Mouse (Mus musculus): ENCODE data around the gene Tmem108. TPM values are rescaled to one million over a fixed set of nuclear protein-coding genes. Genes with fewer than 3 reads are reported as not detected.

Gene Tmem108
- polyA plus RNA-seq, 1 experiment from 2014 or later: not detected

DNA sequence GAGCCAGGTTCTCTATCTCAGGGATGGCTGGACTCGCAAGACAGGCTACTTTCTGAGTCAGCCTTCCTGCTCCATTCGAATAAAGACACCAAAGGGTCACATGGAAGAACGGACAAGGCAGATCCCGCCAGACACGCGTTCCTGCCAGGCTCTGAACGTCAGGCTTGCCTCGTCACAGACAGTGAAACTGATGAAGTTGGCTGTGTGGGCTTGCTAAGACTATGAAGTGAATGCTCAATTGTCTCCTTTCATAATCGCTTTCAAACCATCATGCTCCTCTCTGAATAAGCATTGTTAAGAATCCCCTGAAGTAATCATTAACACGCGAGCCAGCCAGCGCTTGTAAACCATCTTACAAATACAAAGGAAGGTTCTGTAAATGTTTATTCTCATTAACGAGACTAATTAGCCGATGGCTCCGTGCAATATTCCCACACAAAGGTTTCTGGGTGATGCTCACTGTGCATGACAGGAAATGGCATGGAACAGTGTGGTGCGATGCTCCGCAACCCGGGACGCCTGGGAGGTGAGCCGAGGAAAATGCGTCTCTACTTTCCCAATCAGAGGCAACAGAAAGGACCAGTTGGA, 210.9 kb downstream of the Tmem108 start:
- POLR2A ChIA-PET: no interaction called here
- ATAC-seq: peak; percentile 71
- in situ Hi-C loops (cut with MboI; ENCODE audit: low pct_unique_long_range_greater_than_20kb): no loop called here
- TF ChIP-seq CTCF (IDR thresholded peaks at IDR 0.05): no peak
- CTCF ChIA-PET: interaction anchor here (1.7 kb wide), 2 partner anchors 10 to 14 kb away, joined by 4 to 5 read pairs; no protein-coding TSS in a partner anchor
- peak; percentile 68 for DNase-seq (ENCODE audit: low read depth, low spot score)
- H3K27me3 ChIP-seq: peaks cover 16% of the 10 kb centered on the region

DNA sequence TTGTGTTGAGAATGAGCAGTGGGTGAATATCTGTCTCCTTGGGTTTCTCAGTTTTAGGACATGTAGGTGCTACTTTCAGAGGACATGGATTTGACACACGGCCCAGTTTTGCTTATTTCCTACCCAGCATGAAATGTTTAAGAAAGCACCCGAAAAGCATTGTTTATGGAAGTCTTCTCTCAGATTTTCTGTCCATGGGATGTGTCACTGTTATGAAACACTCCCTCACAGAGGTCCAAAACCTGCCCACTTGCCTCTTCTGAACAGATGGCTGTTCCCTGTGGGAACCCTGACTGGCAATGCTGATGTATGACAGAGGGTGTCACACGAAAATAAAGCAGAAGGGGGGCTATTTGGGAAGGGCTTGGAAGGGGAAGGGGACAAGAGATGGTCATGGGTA, 212.5 kb downstream of the Tmem108 start:
- no peak for ATAC-seq
- in situ Hi-C loops (cut with MboI; ENCODE audit: low pct_unique_long_range_greater_than_20kb): no loop called here
- TF ChIP-seq CTCF (IDR thresholded peaks at IDR 0.05): no peak
- no peak for DNase-seq (ENCODE audit: low read depth, low spot score)
- POLR2A ChIA-PET: no interaction called here
- peaks cover 13% of the 10 kb centered on the region for H3K27me3 ChIP-seq
- CTCF ChIA-PET: no interaction called here

DNA sequence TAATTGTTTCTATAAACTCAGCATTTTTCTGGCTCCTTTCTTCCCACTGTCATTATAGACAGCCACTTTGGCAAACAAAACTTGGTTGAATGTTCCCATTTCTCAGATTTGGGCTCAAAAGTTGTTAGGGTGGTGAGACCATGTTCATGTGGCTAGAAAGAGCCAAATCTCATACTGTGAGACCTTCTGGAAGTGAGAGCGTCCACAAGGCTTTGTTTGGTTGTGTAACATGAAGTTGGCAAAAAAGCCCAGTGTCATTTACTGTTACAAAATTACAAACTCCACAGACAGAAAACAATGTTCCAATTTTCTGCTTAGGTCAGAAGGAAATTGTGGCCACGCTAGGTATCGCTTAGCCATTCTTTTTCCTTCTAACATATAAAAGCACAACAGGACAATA, 213.0 kb downstream of the Tmem108 start:
- H3K27me3 ChIP-seq: peaks cover 13% of the 10 kb centered on the region
- in situ Hi-C loops (cut with MboI; ENCODE audit: low pct_unique_long_range_greater_than_20kb): no loop called here
- no peak for DNase-seq (ENCODE audit: low read depth, low spot score)
- ChIA-PET CTCF (no interaction called here), POLR2A (no interaction called here)
- ATAC-seq: no peak
- TF ChIP-seq CTCF (IDR thresholded peaks at IDR 0.05): no peak

DNA sequence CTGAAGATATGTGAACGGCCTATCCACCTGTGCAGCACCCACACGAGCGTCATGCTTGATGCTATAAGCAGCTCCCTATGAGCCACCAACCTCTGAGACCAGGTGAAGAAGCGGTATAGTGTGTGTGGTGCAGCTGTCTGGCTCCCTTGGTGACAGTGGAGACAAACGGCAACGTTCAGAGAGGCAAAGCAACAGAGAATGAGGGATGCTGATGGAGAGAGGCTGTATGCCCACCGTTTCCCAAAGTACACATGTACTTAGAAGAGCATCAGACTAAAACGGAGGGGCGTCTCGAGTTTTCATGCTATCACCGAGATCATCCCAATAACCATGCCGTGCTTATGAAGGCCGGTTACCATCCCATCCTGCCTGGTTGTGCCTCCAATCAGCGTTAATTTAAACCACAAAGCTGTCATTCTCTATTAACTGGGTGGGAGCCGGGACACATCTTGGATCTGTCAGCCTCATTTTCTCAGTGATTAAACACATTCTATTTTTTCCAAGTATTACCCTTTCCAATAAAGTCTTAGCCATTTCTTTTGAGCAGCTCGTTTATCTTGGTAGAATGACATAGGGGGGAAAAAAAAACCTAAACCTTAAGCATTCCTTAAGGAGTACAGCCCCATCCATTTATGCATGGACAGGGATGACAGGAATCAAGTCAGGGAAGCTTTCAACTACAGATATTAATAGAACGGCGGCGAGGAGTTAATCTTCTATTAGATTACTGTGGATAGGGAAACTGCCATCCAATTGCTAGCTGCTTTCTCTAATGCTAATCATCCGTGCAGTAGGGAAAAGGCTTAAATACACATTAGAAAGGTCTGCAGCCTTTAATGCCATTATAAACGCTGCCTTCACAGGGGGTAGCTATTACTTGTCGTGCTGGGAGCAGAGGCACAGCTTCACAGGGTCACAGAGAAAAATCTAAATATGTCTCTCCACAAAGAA, 214.7 kb downstream of the Tmem108 start:
- ChIA-PET CTCF (interaction anchor here (1.0 kb wide), 1 partner anchor 56 kb away, joined by 3 read pairs; no protein-coding TSS in a partner anchor), POLR2A (no interaction called here)
- H3K27me3 ChIP-seq: peaks cover 13% of the 10 kb centered on the region
- TF ChIP-seq CTCF (IDR thresholded peaks at IDR 0.05): no peak
- DNase-seq (ENCODE audit: low read depth, low spot score): no peak
- no peak for ATAC-seq
- in situ Hi-C loops (cut with MboI; ENCODE audit: low pct_unique_long_range_greater_than_20kb): no loop called here

DNA sequence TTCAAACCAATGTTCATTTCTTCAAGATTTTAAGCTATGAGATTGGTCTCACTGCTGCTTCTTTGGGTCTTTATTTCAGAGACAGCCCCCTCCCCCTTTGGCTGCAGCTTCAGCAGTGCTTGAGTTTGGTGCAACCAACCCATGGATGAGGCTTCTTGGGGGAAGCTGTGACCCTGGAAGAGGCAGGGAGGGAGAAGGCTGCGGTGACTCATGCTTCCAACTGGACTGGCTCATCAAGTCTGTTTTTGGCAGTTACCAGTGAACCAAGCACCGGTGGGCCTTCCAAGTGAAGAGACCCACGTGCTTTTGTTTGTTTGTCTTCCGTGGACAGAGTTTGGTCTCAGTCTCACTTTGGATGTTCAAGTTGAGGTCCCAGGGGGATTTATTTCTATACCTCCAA, 215.9 kb downstream of the Tmem108 start:
- CTCF ChIA-PET: no interaction called here
- in situ Hi-C loops (cut with MboI; ENCODE audit: low pct_unique_long_range_greater_than_20kb): no loop called here
- no peak for DNase-seq (ENCODE audit: low read depth, low spot score)
- POLR2A ChIA-PET: interaction anchor here (0.6 kb wide), 1 partner anchor 455 kb away, joined by 3 read pairs; no protein-coding TSS in a partner anchor
- no peak for ATAC-seq
- H3K27me3 ChIP-seq: peaks cover 13% of the 10 kb centered on the region
- TF ChIP-seq CTCF (IDR thresholded peaks at IDR 0.05): no peak

DNA sequence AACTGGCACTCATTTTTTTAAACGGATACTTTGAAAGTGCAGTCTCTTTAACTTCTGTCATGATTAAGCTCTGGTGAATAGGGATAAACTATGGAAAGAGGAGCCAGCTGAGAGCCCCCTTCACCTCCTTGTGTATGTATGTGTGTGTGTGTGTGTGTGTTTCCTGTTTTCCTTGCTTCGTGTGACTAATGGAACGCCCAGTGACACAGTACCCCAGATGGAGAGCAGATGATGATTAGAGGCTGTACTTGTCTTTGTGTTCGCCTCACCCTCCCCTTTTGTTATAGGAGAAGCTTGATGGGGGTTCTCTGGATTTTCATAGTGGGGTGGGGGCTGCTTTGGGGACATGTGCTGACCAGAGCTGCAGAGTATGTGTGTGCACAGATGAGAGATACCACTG, 216.4 kb downstream of the Tmem108 start:
- POLR2A ChIA-PET: interaction anchor here (0.6 kb wide), 1 partner anchor 456 kb away, joined by 3 read pairs; no protein-coding TSS in a partner anchor
- DNase-seq (ENCODE audit: low read depth, low spot score) (no peak), ATAC-seq (no peak)
- peaks cover 13% of the 10 kb centered on the region for H3K27me3 ChIP-seq
- TF ChIP-seq CTCF (IDR thresholded peaks at IDR 0.05): no peak
- in situ Hi-C loops (cut with MboI; ENCODE audit: low pct_unique_long_range_greater_than_20kb): no loop called here
- CTCF ChIA-PET: no interaction called here

DNA sequence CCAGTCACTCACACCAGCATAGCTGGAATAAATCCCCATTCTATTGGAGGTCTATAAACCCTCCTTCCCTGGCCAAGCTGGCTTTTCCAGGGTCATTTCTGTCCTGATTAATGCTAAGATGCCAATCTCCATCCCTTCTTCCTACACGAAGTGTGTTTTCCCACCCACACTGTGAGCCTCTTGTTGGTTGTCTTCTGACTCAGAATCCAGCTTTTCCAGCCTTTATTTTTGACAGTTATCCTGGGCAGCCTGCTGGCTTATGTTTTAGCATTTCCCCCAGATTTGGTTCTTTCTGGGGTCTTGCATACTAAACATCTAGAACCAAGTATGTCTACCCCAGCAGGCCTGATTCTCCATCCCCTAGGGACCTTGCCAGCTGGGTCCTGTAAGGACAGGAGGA, 217.0 kb downstream of the Tmem108 start:
- POLR2A ChIA-PET: no interaction called here
- peaks cover 13% of the 10 kb centered on the region for H3K27me3 ChIP-seq
- no peak for ATAC-seq
- CTCF ChIA-PET: no interaction called here
- in situ Hi-C loops (cut with MboI; ENCODE audit: low pct_unique_long_range_greater_than_20kb): no loop called here
- TF ChIP-seq CTCF (IDR thresholded peaks at IDR 0.05): no peak
- no peak for DNase-seq (ENCODE audit: low read depth, low spot score)

DNA sequence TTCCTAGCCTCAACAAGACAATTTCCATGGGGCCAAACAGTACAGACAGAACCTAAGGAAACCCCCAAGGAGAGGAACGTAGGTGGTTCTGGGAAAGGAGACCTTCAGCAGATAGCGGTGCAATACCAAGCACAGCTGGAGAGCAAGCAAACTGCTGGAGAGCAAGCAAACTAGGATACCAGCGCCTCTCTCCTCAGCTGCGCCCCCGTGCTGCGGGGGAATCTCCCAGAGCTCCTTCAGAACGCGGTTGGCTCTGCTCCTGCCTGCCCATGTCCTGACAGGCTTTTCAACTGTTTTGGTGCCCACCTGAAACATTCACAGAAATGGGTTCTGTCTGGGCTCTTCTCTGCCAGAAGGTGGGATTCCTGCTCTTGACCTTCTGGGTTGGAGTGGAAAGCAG, 221.1 kb downstream of the Tmem108 start:
- H3K27me3 ChIP-seq: no peaks in the 10 kb centered on the region
- TF ChIP-seq CTCF (IDR thresholded peaks at IDR 0.05): no peak
- no peak for ATAC-seq
- ChIA-PET CTCF (no interaction called here), POLR2A (no interaction called here)
- no peak for DNase-seq (ENCODE audit: low read depth, low spot score)
- in situ Hi-C loops (cut with MboI; ENCODE audit: low pct_unique_long_range_greater_than_20kb): no loop called here

DNA sequence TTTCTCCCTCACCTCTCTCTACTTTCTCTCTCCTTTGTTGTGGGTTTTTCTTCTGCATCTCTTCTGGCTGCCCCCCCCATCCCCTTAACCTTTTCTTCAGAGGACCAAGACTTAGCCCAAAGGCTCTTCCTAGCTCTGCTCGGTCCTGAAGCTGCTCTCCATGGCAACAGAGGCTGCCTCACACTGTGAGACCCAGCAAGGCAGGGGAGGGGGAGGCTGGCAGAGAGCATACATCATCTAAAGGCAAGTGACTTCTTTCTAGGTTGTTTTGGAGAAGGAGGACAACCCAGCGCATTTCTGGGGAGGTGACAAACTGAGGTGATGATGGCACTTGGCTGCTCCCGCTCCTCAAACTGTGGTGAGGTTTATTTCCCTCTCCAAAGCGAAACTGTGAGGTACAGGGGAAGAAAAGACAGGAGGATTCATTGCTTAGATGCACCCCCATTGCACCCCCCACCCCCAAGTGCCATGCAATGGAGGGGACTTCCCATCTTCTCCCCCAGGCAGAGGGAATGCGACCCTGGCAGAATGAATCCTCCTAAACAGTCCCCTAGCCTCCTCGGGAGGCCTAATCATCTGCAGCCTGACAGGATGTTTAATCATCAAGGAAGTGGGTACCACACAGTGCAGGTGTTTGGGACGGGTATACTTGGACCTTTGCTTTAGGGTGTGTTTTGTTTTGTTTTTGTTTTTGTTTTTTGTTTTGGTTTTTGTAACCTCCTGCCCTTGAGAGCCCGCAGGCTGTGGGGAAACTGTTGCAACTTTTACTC, 223.4 kb downstream of the Tmem108 start:
- no peak for ATAC-seq
- POLR2A ChIA-PET: no interaction called here

DNA sequence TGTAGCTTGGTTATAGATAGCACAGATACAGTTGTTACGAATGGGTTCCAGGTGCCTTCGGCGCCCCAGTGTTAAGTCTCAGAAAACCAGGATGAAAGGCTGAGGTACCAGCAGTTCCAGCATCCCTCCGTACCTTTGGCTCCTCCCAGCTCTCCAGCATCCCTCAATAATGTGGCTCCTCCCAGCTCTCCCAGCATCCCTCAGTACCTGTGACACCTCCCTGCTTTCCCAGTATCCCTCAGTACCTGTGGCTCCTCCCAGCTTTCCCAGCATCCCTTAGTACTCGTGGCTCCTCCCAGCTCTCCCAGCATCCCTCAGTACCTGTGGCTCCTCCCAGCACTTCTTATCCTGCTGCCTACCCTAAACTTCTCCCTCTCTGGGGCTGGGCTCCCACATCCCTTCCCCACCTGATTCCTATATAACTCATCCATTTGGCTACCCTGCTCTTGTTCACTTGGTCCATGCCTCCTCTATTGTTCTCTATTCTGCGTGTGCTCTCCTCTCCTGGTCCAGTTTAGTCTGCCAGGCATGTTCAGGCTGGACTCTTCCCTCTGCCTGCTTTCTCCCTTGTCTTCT, 225.5 kb downstream of the Tmem108 start:
- DNase-seq (ENCODE audit: low read depth, low spot score) (no peak), ATAC-seq (no peak)
- peaks cover 7% of the 10 kb centered on the region for H3K27me3 ChIP-seq
- in situ Hi-C loops (cut with MboI; ENCODE audit: low pct_unique_long_range_greater_than_20kb): no loop called here
- ChIA-PET POLR2A (no interaction called here), CTCF (no interaction called here)
- TF ChIP-seq CTCF (IDR thresholded peaks at IDR 0.05): no peak

More for the DNA sequence above, 223.4 kb downstream of the Tmem108 start:
- CTCF ChIA-PET: no interaction called here
- TF ChIP-seq CTCF (IDR thresholded peaks at IDR 0.05): no peak
- no peak for DNase-seq (ENCODE audit: low read depth, low spot score)
- in situ Hi-C loops (cut with MboI; ENCODE audit: low pct_unique_long_range_greater_than_20kb): no loop called here
- H3K27me3 ChIP-seq: peaks cover 7% of the 10 kb centered on the region
